Mouse (Mus musculus): ENCODE measurements at regions not wholly inside any gene's neighbourhood (a gene's known extent, or its start where the extent isn't known, plus 50 kb on each side); places are given as distances from the start of the nearest gene placed in this dataset.
A peak's percentile ranks its signal among the peaks of the same experiment; 100 is the strongest.

DNA sequence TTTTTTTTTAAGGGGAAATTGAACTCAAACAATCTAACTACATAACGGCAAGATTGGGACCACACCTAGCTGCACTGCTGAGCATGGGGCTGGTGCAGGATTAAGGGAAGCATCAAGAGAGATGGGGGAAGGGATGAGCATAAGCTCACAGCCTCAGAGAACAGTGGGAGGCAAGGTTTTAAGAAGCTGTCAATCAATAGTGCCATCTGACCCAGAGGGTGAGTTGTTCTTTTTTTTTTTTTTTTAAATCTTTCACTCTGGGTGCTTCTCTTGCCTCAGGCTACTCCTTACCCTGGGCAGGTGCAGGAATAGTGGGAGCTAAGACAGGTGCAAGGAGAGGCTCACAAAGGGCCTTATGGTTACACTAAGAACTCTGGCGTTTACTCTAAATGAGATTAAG lies 176.9 kb upstream of the Klf7 start:
- ATAC-seq (replicated peaks; ENCODE audit: poor library complexity, severe bottlenecking) = no peak

DNA sequence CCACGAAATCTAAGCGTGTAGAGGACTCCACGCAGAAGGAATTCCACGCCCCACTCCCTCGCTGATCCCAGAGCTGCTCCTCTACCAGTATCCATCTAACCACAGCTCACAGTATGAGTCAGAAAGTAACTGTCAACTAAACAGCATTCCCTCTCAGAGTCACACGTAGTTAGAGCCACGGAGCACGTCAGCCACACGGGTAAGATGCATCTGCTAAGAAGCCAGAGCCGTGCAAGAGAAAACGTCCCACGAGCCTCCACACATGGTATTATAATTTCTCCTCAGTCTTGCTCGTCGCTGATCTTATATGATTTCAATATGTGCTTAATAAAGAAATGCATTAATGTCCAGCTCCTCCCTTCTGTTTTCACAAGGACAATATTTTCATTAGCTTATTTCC lies 176.1 kb upstream of the Klf7 start:
- no peak for ATAC-seq (replicated peaks; ENCODE audit: poor library complexity, severe bottlenecking)

DNA sequence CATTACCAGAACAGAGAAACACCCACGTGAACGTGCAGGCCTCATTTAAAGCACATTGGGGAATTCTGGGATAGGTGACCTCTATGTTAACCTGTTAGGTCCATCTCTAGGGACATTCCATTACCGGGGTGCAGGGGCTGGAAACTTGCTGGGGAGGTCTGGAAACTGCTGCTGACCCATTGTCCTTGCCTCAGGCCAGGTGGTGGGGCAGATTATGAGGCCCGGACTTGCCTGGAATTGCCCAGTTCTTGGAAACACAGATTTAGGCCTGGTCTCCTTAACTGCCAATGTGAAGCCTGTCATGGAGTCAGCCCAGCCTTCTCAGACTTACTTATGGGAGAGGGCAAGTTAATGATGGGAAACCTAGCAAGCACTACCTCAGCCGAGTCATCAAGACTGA lies 175.3 kb upstream of the Klf7 start:
- no peak for ATAC-seq (replicated peaks; ENCODE audit: poor library complexity, severe bottlenecking)

DNA sequence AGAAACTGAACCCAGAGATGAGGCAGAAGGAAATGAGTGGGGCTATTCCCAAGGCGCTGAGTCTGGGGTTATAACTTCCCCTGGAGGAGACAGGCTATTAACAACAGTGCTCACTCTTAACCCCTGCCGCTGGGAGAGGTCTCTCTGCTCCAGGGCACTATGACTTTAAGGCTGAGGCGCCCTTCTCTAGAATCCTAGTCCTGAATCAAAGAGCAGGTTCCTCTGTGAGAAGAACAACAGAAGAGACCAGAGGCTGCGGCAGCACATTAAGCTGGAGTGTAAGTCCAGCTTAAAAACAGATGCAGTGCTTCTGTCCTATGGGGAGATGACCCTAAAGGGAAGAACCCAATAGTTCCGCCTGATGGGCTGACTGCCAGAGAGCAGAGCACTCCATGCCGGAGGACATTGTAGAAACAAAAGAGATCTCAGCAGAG lies 173.4 kb upstream of the Klf7 start:
- peak; percentile 83 for ATAC-seq (replicated peaks; ENCODE audit: poor library complexity, severe bottlenecking)

GRCm38 (mm10) chr1:64295051-64295450 lies 173.0 kb upstream of the Klf7 start:
- ATAC-seq (replicated peaks; ENCODE audit: poor library complexity, severe bottlenecking) = peak; percentile 20

GRCm38 (mm10) chr1:64288812-64289447 lies 166.8 kb upstream of the Klf7 start:
- no peak for ATAC-seq (replicated peaks; ENCODE audit: poor library complexity, severe bottlenecking)

DNA sequence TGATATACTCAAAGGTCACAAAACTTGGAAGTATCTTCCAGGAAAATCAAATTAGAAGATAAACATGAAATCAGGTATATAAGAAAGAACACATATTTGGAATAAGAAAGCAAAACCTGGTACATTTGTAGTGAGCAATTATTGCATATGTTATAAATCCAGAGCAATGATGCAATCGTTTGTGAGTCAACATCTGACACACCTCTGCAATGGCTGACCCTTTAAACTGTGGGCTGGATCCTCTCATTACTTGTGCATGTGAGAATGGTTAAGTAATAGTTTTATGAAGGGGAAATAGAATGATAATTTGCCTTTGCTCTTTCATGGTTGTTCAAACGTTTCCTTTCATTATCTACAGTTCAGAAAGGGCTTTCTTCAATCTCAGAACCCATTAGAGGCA lies 165.0 kb upstream of the Klf7 start:
- no peak for ATAC-seq (replicated peaks; ENCODE audit: poor library complexity, severe bottlenecking)

DNA sequence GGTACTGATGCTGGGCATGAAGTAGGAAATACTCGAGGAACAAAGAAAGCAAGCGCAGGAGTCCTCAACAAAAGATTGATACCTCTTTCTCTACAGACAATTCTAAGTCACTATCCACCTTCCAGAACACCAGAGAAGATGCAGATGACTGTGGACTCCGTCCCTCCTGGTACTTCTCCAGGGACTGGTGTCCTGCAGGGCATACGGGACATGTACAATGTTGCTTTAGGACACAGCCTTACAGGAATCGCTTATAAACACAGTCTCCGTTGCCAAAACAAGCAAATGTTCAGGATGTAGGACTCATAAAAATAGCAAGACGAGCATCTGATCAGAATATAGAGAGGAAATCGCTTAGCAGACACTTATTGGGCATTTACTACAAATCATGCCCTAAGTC lies 162.6 kb upstream of the Klf7 start:
- no peak for ATAC-seq (replicated peaks; ENCODE audit: poor library complexity, severe bottlenecking)

DNA sequence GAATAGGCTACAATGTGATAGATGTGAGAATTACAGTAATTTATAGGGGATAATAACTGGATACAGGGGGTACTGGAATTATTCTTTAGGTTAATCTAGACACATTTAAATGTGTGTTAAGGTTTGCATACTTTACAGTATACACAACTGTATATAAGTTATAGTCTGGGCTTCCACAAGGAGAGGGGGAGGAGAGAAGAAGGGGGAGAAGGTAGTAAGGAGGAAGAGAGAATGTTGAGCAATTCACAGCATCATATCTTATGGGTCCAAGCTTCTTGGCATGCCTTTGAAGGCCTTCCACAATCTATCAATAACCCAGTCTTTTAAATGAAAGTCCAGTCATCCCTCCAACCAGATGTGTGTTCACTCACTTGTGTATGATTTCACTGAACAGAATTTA lies 153.8 kb upstream of the Klf7 start:
- no peak for ATAC-seq (replicated peaks; ENCODE audit: poor library complexity, severe bottlenecking)

DNA sequence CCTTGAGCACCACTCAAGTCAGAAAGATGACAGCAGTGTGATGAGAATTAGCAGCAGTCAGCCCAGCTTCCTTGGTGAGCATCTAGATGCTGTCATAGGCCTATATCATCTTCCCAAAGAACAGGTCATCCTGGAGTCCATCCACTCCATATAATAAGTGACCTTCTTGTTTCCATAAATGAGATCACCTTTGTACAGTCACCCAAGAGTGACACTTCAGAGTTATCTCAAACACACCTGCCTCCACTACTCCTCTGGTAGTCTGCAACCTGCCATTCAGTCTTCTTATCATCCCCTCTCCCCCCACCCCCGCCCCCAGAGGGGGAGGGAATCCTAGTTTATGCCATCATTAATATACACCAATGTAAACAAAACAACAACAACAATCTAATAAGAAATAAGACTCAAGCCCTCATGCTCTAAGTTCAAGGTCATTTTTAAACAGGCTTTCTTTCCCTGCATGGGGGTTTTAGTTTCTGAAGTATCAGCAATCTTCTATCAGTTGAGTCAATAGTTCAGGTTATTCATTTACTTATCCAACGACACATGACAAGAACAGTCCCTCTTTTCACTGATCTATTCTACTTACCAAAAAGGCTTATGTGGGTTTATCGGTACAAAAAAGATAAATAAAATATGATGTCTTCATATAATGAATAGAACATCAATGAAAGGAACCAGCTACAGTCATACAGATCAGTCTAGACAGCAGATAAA lies 153.2 kb upstream of the Klf7 start:
- ATAC-seq (replicated peaks; ENCODE audit: poor library complexity, severe bottlenecking) = no peak

DNA sequence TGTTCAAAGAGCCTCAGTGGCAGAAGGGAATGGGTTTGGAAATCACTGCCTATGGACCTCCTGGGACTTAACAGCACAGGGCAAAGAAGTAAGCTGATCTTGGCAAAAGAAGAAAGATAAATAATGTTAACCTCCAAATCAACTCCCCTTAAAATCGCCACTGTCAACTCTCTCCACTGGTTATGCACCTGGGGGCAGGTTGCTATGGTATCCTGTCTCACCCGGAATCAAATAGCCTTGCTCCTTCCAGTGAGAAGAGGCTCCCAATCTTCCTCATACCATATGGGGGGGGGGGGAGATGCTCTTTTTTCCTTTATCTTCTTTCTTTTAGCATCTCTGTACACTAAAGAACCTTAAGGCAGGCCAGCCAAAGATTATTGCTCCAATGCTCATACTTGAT lies 135.2 kb upstream of the Klf7 start:
- no peak for ATAC-seq (replicated peaks; ENCODE audit: poor library complexity, severe bottlenecking)

DNA sequence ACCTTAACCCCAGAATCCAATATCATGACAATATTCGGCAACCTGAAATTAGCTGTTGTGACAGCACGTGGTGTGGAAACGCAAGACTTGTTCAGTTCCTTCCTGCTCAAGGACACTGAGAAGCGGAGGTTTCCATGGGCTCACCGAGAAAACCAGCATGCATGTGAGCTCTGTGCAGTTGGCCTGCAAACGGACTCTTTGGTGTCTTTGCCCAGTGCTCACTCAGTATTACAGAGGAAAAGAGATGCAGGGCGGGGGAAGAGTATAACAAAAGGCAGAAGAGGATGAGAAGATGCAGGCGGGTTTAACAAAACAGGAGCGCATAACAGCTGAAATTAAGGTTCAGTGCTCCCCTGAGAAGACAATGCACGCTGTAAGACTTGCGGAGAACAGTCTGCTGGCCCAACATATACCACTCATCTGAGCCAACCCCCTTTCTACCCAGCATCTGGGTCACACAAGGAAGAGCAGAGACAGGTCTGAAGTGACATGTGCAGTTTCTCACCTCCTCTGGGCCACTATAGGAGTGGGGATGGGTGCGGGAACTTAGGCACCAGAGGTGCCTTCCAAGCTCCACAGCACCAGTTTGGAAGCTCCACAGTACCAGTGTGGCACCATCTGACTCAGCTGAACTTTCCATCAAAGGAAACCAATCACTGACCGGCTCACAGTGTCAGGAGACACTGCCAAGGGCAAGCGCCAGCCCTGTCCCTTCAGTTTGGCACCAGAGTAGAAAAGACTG lies 133.6 kb upstream of the Klf7 start:
- no peak for ATAC-seq (replicated peaks; ENCODE audit: poor library complexity, severe bottlenecking)

GRCm38 (mm10) chr1:64254673-64255072 lies 132.6 kb upstream of the Klf7 start:
- ATAC-seq (replicated peaks; ENCODE audit: poor library complexity, severe bottlenecking) = no peak

DNA sequence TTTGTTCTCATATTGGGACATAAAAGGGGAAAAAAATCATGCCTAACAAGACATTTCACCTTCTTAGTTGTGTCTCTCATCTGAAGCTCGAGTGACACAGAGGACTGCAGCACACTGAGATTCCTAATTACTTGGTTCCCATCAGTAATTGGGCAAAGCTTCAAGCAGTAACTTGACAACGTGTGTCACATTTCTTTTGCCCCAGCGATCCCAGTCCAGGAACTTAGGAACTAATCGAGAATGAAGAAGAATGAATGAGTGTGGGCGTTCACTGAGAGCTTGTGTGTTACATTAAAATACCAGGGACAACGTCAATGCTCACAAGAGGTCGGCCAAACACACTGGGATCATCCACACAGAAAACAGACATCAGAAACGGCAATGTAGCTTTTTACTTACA lies 131.9 kb upstream of the Klf7 start:
- ATAC-seq (replicated peaks; ENCODE audit: poor library complexity, severe bottlenecking) = no peak

- no peak for ATAC-seq (replicated peaks; ENCODE audit: poor library complexity, severe bottlenecking)
Observed at GRCm38 (mm10) chr1:64242401-64242800, 120.3 kb upstream of the Klf7 start.

- ATAC-seq (replicated peaks; ENCODE audit: poor library complexity, severe bottlenecking) = no peak
Observed at GRCm38 (mm10) chr1:64229654-64230053, 107.6 kb upstream of the Klf7 start.

- no peak for ATAC-seq (replicated peaks; ENCODE audit: poor library complexity, severe bottlenecking)
Observed at GRCm38 (mm10) chr1:64226001-64226918, 104.2 kb upstream of the Klf7 start.

DNA sequence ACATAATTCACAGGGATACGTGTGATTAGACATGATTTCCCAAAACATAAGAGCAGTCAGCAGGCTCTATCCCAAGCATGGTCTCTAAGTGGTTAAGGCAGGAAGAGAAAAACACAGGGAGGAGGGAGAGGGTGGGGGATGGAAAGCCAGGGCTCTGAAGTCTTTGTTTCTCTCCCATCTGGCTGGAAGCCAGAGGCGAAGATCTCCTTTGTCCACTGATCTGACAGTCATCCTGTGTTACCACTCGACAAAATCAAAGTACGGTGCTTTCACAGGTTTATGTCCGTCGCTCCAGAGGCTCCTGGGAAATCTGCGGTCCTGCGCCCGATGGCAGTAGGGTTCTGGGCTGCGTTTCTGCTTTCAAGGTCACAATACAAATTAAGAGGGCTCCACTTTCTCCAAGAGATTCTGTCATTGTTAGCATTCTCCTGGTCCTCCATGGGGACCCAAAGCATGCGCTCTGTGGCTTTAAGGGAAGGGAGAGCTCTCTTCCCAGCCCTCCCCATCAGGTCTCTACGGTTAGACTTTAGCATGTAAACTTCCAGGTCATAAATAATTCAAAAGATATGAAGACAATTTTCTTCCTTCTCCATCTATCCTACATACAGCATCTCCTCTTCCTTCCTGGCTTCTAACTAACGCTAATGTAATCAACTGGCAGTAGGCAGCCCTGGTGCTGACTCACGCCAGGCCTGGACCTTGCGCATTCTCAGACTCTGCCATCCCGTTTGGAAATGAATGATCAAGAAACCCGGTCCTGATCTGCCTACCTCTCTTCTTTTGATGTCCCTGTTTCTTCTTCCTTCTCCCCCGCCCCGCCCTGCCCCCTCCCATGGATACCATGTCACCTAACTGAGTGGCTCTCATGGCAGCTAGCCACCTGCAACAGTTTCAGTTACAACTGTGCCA lies 102.0 kb upstream of the Klf7 start:
- ATAC-seq (replicated peaks; ENCODE audit: poor library complexity, severe bottlenecking) = no peak

- ATAC-seq (replicated peaks; ENCODE audit: poor library complexity, severe bottlenecking) = no peak
Observed at GRCm38 (mm10) chr1:64222475-64222874, 100.4 kb upstream of the Klf7 start.

DNA sequence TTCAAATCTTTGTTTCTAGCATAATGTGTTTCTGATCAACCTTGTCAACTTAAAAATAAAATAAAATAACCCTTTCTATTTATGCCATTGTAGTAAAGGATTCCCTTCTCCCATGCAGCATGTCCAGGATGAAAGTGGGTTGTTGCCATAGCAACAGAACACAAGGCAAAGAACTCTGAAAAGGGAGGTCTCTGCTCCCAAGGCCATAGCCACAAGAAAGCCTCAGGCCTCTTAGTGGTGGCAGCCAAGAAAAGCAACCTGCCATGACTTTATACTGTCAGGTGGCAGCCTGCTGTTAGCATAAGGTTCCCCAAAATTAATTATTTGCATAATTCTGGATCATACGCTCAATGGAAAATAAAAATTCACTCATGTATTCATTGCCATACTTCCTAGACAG lies 98.4 kb upstream of the Klf7 start:
- ATAC-seq (replicated peaks; ENCODE audit: poor library complexity, severe bottlenecking) = no peak
